Mouse (Mus musculus): Measurements from ENCODE around the gene Ip6k2. TPM values are rescaled to one million over a fixed set of nuclear protein-coding genes. Genes with fewer than 3 reads are reported as not detected.

Gene Ip6k2
- total RNA-seq, 2 experiments from 2014 or later = 240 to 270 TPM

Small RNAs within 50 kb of the gene (microRNA-seq; reads per million reads assigned to microRNA genes)
- gene Gm23156 = 0 reads per million in 2 experiments

Other genes with a start within 250 kb of the Ip6k2 start
- gene Impdh2, start 223.5 kb upstream of the Ip6k2 start, total RNA-seq (2021) = 10 to 100 TPM; 56.6 to 64.5 TPM
- gene Ndufaf3, start 216.4 kb upstream of the Ip6k2 start, total RNA-seq (2021) = 10 to 100 TPM; 73.5 to 75.0 TPM
- gene Dalrd3, start 213.9 kb upstream of the Ip6k2 start, total RNA-seq (2021) = 100 to 1,000 TPM in 1 of 2 experiments, 10 to 100 TPM in 1; 95.0 to 105 TPM
- 100 to 1,000 TPM; 112 to 123 TPM for gene Wdr6, start 205.1 kb upstream of the Ip6k2 start, total RNA-seq (2021)
- 100 to 1,000 TPM; 101 to 102 TPM for gene P4htm, start 186.1 kb upstream of the Ip6k2 start, total RNA-seq (2021)
- 10 to 100 TPM; 48.7 to 59.4 TPM for gene Arih2, start 134.4 kb upstream of the Ip6k2 start, total RNA-seq (2021)
- gene Slc25a20, start 121.7 kb upstream of the Ip6k2 start, total RNA-seq (2021) = 10 to 100 TPM; 14.4 to 16.7 TPM
- gene Prkar2a, start 94.5 kb upstream of the Ip6k2 start, total RNA-seq (2021) = 10 to 100 TPM; 44.8 to 49.0 TPM
- 10 to 100 TPM; 75.6 to 78.8 TPM for gene Nckipsd, start 24.6 kb downstream of the Ip6k2 start, total RNA-seq (2021)
- gene Celsr3, start 42.5 kb downstream of the Ip6k2 start, total RNA-seq (2021) = 10 to 100 TPM; 54.6 to 58.6 TPM
- gene Slc26a6, start 69.5 kb downstream of the Ip6k2 start, total RNA-seq (2021) = 10 to 100 TPM; 13.8 to 16.1 TPM
- not detected for gene Tmem89, start 130.8 kb downstream of the Ip6k2 start, total RNA-seq (2021)
- 100 to 1,000 TPM; 346 to 356 TPM for gene Uqcrc1, start 152.8 kb downstream of the Ip6k2 start, total RNA-seq (2021)
- 1 to 10 TPM; 1.9 to 2.3 TPM for gene Col7a1, start 169.8 kb downstream of the Ip6k2 start, total RNA-seq (2021)
- under 1 TPM; 0.47 to 0.76 TPM for gene Ucn2, start 202.2 kb downstream of the Ip6k2 start, total RNA-seq (2021)
- gene Pfkfb4, start 208.0 kb downstream of the Ip6k2 start, total RNA-seq (2021) = 10 to 100 TPM; 12.1 to 17.5 TPM